Mouse (Mus musculus): Measurements from ENCODE around the gene Kif13a.
A peak's percentile ranks its signal among the peaks of the same experiment; 100 is the strongest.

The Kif13a gene

DNA sequence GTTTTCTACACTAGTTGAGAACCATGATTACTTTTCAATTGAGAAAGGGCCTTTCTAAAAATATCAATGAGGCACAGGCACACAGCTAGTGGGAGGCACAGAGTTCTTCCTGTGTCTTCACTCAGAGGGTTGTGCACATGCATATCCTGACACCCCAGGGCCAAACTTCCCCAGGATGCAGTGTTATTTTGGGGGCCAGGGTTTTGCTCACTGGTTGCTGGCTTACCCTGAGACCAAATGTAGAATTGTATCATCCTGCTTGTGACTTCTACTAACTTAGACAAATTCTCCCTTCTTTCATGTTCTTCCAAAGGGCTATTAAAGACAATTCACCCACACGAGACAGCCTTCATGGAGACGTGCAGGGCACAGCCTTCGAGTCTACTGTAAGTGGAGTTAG lies 45.7 kb downstream of the Kif13a start:
- DNase-seq (ENCODE audit: low spot score), result no peak

GRCm38 (mm10) chr13:46883381-46883780 lies 46.3 kb downstream of the Kif13a start:
- peak; percentile 23 for DNase-seq (ENCODE audit: low spot score)

DNA sequence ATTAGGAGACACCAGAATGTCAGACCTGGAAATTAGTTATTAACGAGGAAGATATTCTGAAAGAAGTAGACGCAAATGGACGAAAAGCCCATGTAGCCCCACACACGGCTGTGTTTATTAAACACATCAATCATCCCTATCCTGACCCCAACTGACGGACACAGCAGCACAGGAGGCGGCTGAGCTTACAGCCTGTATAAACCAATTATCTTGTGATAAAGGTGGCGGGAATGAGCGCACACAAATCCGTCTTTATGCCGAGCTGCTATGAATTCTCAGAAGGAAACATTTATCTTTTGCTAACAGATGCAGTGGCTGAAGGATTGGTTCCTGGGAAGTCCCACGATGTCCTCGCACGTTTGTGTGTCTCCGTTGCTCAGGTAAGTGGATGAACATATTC lies 48.9 kb downstream of the Kif13a start:
- no peak for DNase-seq (ENCODE audit: low spot score)

DNA sequence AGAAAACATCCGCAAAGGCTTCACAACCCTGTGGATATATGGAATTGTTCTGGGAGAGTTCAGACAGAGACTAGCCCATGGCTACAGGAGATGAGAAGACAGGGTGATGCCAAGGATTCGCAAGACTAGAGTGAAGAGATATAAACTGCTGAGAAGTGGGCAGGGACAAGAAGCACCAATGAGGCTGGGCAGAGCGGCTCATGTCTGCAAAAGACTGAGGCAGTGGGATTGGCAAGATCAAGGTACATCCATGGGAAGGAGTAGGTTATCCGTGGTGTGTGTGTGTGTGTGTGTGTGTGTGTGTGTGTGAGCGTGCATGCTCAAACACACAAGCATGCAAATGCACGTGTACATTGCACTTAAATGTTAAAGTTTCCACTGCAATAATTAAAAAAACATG lies 49.4 kb downstream of the Kif13a start:
- no peak for DNase-seq (ENCODE audit: low spot score)

DNA sequence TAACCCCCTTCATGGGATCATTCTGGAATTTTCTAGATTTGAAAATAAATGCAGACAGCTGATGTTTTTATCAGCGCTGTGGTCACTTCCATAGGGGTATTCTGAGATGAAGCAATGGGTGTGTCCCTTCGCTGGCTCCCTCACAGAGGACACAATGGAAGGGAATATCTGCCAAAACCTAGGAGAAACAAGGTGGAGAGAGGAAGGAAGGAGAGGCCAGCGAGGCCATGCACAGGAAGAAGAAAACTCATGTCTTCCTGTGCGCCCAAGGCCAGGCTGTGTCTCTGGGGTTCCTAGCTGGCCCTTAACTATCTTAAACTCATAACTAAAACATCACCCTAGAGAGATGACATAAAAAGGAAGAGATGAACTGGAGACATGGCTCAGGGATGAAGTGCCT lies 52.6 kb downstream of the Kif13a start:
- DNase-seq (ENCODE audit: low spot score), result no peak

DNA sequence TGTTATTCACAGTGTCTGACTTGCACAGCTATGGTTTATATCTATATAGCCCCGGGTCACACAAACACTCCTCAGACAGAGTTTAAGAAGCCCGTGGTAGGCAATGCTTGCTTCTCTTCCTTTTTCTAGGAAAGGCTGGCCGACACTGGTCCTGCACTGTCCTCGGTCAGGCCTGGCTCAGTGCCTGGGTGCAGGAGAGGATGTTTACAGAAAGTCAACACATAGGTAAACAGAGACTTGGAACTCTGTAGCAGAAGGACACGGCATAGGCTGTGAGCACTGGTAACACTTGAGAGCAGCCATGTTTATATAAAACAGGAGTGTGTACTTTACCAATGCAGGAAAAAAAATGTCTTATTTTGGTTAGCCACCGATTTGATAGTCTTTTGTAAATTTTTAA lies 54.3 kb downstream of the Kif13a start:
- no peak for DNase-seq (ENCODE audit: low spot score)

DNA sequence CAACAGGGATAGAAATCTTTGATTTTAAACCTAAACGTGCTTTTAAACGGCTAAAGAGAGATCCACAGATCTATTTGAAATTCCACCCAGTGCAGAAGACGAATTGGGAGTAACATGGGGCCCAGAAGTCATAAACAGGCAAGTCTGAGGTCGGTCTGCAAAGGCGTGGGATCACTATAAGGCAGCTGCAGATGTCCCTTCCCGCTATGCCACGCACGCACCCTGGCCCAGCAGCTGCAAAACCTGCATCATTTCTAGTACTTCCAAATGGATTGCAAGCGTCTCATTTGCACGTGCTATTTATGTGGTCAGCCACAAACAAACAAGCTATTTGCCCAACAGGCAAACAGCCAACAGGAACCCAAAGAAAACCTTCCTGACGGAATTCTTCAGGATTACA lies 56.9 kb downstream of the Kif13a start:
- DNase-seq (ENCODE audit: low spot score), result no peak

DNA sequence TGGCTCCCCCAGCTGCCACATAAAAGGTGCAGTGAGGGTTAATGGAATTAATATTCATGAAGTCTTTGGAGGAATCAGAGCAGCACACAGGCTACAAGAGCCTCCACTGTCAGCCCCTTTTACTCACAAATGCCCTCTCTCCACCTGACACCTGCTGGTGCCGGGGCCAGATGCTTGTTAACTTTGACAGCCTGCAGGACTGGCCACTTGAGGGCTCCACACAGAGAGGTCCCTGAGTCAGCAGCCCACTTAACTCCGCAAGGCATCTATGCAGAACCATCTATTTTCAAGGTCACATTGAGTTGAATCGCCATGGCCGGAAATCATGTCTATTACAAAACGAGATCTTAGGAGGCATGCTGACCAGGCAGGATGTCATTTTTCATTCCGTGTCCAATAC lies 57.5 kb downstream of the Kif13a start:
- DNase-seq (ENCODE audit: low spot score), result no peak

GRCm38 (mm10) chr13:46869464-46869863 lies 60.2 kb downstream of the Kif13a start:
- DNase-seq (ENCODE audit: low spot score), result no peak

- DNase-seq (ENCODE audit: low spot score), result no peak
Observed at GRCm38 (mm10) chr13:46863169-46863748, 66.4 kb downstream of the Kif13a start.

- no peak for DNase-seq (ENCODE audit: low spot score)
Observed at GRCm38 (mm10) chr13:46859876-46860275, 69.8 kb downstream of the Kif13a start.

GRCm38 (mm10) chr13:46859173-46859572 lies 70.5 kb downstream of the Kif13a start:
- no peak for DNase-seq (ENCODE audit: low spot score)

GRCm38 (mm10) chr13:46858835-46859152 lies 70.9 kb downstream of the Kif13a start:
- DNase-seq (ENCODE audit: low spot score), result no peak

DNA sequence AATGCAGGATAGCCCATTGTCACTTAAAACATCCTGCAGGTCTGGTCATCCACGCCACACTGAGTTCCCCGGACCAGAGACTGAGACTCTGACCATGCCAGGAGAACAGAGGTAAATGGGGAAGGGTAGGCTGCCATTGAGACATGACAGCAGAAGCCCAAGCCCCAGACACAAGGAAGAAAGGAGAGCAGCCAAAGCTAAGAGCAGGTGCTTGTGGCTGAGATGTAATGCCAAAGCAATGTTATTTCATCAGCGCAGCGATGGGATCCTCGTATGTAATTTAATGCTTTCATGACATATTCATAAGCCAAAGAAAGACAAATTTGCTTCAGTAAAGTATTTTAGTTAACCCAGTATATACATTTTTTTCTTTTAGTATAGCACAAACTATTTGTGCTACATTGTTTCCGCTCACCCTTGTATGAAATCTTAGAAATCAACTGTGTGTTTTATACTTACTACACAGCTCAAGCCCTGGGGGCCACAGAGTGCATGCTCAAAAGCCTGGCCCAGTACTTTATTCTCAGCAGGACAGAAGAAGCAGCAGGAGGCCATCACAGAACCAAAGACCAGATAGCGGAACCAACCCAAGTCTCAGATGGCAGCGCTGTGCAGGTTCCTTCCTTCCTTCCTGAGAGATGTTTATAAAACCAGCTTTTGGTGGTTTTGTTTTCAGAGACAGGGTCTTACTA lies 71.4 kb downstream of the Kif13a start:
- DNase-seq (ENCODE audit: low spot score), result no peak

DNA sequence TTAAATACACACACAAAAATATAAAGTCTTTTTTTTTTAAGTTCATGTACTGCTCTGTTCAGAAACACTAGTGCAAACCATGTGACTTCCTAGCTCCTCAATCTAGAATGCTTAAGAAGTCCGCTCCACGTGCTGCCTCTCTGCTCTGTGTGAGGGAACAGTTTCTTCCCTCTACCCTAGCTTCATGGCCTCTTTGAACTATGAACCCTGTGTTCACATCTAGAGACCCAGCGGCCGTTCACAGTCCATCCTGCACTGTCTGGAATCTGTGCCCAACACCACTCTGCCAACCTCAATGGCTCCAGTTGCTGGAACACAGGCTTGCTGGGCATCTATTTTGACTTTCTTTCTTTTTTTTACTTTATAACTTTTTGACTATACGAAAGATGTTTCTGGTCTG lies 75.2 kb downstream of the Kif13a start:
- no peak for DNase-seq (ENCODE audit: low spot score)

DNA sequence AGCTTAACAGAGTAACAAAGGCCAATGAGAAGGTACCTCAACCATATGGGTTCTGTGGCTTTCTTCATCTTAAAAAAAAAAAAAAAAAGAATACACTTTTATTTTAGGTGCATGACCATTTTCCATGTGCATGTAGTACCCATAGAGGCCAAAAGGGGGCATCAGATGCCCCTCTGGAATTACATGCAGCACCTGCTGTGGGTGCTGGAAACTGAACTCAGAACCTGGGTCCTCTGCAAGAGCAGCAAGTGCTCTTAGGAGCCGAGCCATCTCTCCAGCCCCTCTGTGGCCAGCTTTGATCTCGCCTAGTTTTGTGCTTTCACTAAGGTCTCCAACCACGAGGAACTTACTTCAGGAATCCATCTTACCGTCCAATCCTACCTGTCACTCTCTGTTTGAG lies 77.2 kb downstream of the Kif13a start:
- DNase-seq (ENCODE audit: low spot score), result no peak

DNA sequence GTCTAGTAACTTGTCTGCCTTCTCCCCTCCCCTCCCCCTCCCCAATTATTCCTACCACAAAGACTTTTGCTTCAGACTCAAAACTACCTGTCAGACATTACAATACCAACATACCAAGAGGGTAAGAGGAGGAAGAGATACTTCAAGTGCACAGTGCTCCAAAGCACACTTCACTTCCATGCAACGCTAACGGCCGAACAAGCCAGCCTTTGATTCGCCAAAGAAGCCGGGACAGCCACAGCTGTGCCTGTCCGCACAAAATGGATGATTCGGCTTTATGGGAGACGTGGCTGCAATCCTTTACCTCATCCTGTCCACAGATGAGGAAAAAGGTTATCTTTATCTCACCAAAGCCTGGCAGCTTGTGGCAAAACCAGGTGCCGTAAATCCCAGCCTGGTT lies 84.2 kb downstream of the Kif13a start:
- no peak for DNase-seq (ENCODE audit: low spot score)

GRCm38 (mm10) chr13:46844561-46845235 lies 85.0 kb downstream of the Kif13a start:
- DNase-seq (ENCODE audit: low spot score), result no peak

DNA sequence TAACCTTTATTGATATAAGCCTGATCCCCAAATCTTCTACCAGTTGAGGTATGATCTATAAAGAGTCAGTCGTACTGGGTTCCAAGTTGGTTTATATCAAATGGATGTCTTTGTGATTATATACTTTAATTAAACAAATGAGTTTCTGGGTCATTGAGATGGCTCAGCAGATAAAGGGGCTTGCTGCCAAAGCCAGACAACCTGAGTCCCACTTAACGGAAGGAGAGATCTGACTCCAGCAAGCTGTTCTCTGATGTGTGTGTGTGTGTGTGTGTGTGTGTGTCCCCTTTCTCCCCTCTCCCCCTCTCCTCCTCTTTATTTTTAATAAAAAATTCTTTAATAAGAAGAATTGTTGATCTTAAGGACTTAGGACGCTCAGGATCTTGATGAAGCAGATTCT lies 86.0 kb downstream of the Kif13a start:
- DNase-seq (ENCODE audit: low spot score), result no peak

DNA sequence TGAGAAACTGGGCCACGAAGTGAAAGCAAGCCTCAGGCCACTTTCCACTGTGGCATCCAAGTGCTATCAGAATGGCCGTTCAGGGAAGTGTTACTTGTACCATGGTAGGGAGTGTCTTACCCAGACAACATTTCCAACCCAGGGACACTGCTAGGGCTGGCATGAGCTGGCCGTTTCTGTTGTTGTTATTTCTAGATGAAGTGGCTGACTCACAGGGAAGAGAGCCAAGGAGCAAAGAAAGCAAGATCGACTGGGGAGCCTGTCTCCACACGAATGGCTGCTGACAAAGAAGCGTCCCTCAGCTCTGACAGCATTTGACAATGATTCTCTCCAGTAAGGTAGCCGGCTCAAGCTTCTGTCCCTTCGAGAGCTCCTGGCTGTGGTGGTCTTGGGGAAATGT lies 87.5 kb downstream of the Kif13a start:
- DNase-seq (ENCODE audit: low spot score), result no peak

DNA sequence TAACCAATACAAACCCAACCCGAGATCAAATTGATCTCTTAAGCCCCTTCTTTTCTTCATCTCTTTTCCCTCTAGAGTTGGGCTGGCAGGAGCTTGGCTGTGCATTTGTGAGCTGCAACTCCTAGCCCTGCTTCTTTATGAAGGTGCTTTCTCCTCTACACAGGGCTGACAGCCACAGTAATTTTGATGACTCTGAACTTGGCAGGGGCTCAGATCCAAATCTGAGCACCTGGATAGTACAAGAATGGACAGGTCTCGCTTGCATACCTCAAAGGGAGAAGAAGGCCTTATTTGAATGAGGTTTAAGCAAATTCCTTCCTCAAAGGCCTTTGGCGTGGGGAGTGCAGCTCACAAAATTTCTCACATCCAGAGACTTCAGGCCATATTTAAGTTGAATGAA lies 88.0 kb downstream of the Kif13a start:
- DNase-seq (ENCODE audit: low spot score), result peak; percentile 11

DNA sequence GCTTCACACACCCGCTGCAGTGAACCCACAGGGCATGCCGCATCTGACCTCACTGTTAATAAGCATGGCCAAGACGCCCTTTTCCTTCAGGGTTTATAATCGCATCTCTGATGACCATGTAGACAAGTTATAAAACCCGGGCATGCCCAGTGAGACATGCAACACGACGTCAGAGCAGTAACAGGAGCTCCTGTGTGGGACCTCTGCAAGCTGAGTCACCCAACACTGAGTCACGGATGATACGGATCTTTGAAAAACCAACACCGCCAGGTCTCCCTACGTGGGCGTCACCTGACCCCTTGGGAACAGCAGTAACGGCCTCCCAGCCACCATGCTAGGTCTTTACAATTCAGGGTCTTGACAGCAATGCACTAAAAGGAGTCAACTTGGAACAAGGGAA lies 89.0 kb downstream of the Kif13a start:
- peak; percentile 31 for DNase-seq (ENCODE audit: low spot score)

- DNase-seq (ENCODE audit: low spot score), result no peak
Observed at GRCm38 (mm10) chr13:46839236-46839635, 90.4 kb downstream of the Kif13a start.

GRCm38 (mm10) chr13:46838551-46838950 lies 91.1 kb downstream of the Kif13a start:
- peak; percentile 28 for DNase-seq (ENCODE audit: low spot score)

Measured in urinary bladder, postnatal 25 days (tissue).